8 mouse cellular contexts compared by ENCODE assay signal in genomic region chr11:120086702-120087152, GRCm38 (mm10). TPM values are rescaled to one million over a fixed set of nuclear protein-coding genes. Genes with fewer than 3 reads are reported as not detected.
DNase-seq lines count a peak whose midpoint lies in the region; ATAC-seq and TF ChIP-seq lines count a peak whose summit lies in the region.

Gene Cep131, minus strand, starts transcription at chr11:120086827.

- ATAC-seq in forebrain, embryonic 12.5 days (ENCODE audit: low FRiP score), result peak; percentile 99
- ATAC-seq in heart, postnatal 0 days (ENCODE audit: insufficient read depth, low read depth), result peak; percentile 99
- ATAC-seq in liver, embryonic 16.5 days (ENCODE audit: low read depth), result peak; percentile 99
- peak; percentile 99 for ATAC-seq in neural tube, embryonic 13.5 days (ENCODE audit: low read depth)

- peak; percentile 97 for DNase-seq in c-Kit-positive CD71-positive TER-119-positive erythroid progenitor cells, embryonic 14.5 days (ENCODE audit: low spot score)
- DNase-seq in heart, postnatal 0 days (ENCODE audit: low spot score), result peak; percentile 97
- peak; percentile 99 for DNase-seq in kidney, postnatal 4 days

- peak within 1 kb of the TSS; percentile 94 for H3K4me2 ChIP-seq in forebrain, embryonic 12.5 days
- H3K4me2 ChIP-seq in heart, postnatal 0 days (ENCODE audit: low read depth, low read length), result peak within 1 kb of the TSS; percentile 95
- peak within 1 kb of the TSS; percentile 97 for H3K4me2 ChIP-seq in liver, embryonic 16.5 days (ENCODE audit: low read depth, low read length)
- H3K4me2 ChIP-seq in neural tube, embryonic 13.5 days, result peak within 1 kb of the TSS; percentile 97

- no peak for TF ChIP-seq POLR2A in testis, adult 2 months (IDR thresholded peaks at IDR 0.05; ENCODE audit: control insufficient read depth, low read depth, low read length)

- under 1% methylated on average over 42 of the region's 42 CpGs for WGBS in forebrain, embryonic 12.5 days
- under 1% methylated on average over 36 of the region's 42 CpGs for WGBS in heart, postnatal 0 days
- under 1% methylated on average over 34 of the region's 42 CpGs for WGBS in liver, embryonic 16.5 days (ENCODE audit: insufficient replicate concordance)
- WGBS in neural tube, embryonic 13.5 days, result under 1% methylated on average over 42 of the region's 42 CpGs

- no peaks in the 10 kb centered on the region for H3K27me3 ChIP-seq in E14TG2a.4 (ENCODE audit: insufficient read depth, low read length)
- no peaks in the 10 kb centered on the region for H3K27me3 ChIP-seq in forebrain, embryonic 12.5 days
- H3K27me3 ChIP-seq in heart, postnatal 0 days (ENCODE audit: control insufficient read depth, insufficient read depth, low read length), result no peaks in the 10 kb centered on the region
- H3K27me3 ChIP-seq in liver, embryonic 16.5 days (ENCODE audit: control insufficient read depth, insufficient read depth, low read depth, low read length), result no peaks in the 10 kb centered on the region
- no peaks in the 10 kb centered on the region for H3K27me3 ChIP-seq in neural tube, embryonic 13.5 days
- no peaks in the 10 kb centered on the region for H3K27me3 ChIP-seq in testis, adult 2 months (ENCODE audit: control insufficient read depth, insufficient read depth, low read length)

- H3K4me3 ChIP-seq in E14TG2a.4 (replicated peaks; ENCODE audit: low read length), result peak within 1 kb of the TSS; percentile 93
- peak within 1 kb of the TSS; percentile 98 for H3K4me3 ChIP-seq in forebrain, embryonic 12.5 days (replicated peaks)
- H3K4me3 ChIP-seq in heart, postnatal 0 days (ENCODE audit: low read depth, low read length), result peak within 1 kb of the TSS; percentile 84
- H3K4me3 ChIP-seq in liver, embryonic 16.5 days (ENCODE audit: low read depth, low read length), result peak within 1 kb of the TSS; percentile 87
- H3K4me3 ChIP-seq in neural tube, embryonic 13.5 days, result peak within 1 kb of the TSS; percentile 92
- peak within 1 kb of the TSS; percentile 85 for H3K4me3 ChIP-seq in testis, adult 2 months (ENCODE audit: control insufficient read depth, low read depth, low read length)

- TF ChIP-seq EP300 in heart, postnatal 0 days (IDR thresholded peaks at IDR 0.05; ENCODE audit: low read depth), result no peak

- no peak for TF ChIP-seq CTCF in E14TG2a.4 (conservative IDR thresholded peaks at IDR 0.05; ENCODE audit: low read length)
- no peak for TF ChIP-seq CTCF in heart, postnatal 0 days (IDR thresholded peaks at IDR 0.05; ENCODE audit: low read depth)
- TF ChIP-seq CTCF in testis, adult 2 months (IDR thresholded peaks at IDR 0.05; ENCODE audit: control insufficient read depth, insufficient read depth, insufficient replicate concordance, low read depth, low read length), result no peak

- no peaks in the 10 kb centered on the region for H3K9me3 ChIP-seq in E14TG2a.4 (ENCODE audit: low read length)
- H3K9me3 ChIP-seq in forebrain, embryonic 12.5 days, result no peaks in the 10 kb centered on the region
- no peaks in the 10 kb centered on the region for H3K9me3 ChIP-seq in heart, postnatal 0 days (replicated peaks; ENCODE audit: control insufficient read depth, low read length)
- H3K9me3 ChIP-seq in liver, embryonic 16.5 days (replicated peaks; ENCODE audit: control insufficient read depth, low read length), result no peaks in the 10 kb centered on the region
- no peaks in the 10 kb centered on the region for H3K9me3 ChIP-seq in neural tube, embryonic 13.5 days

- peaks cover 36% of the 10 kb centered on the region for H3K36me3 ChIP-seq in E14TG2a.4 (ENCODE audit: insufficient read depth, low read length)
- H3K36me3 ChIP-seq in forebrain, embryonic 12.5 days (replicated peaks), result peaks cover 39% of the 10 kb centered on the region
- H3K36me3 ChIP-seq in heart, postnatal 0 days (replicated peaks; ENCODE audit: control insufficient read depth, insufficient read depth, low read length), result peaks cover 15% of the 10 kb centered on the region
- H3K36me3 ChIP-seq in liver, embryonic 16.5 days (ENCODE audit: control insufficient read depth, insufficient read depth), result no peaks in the 10 kb centered on the region; the same call in 1 of the 2 replicates
- H3K36me3 ChIP-seq in neural tube, embryonic 13.5 days, result peaks cover 38% of the 10 kb centered on the region
- H3K36me3 ChIP-seq in testis, adult 2 months (ENCODE audit: control insufficient read depth, insufficient read depth, low read length), result no peaks in the 10 kb centered on the region; the same call in 1 of the 2 replicates

- H3K27ac ChIP-seq in forebrain, embryonic 12.5 days, result peak within 1 kb of the TSS; percentile 89
- peak within 1 kb of the TSS; percentile 43; the same call in 1 of the 2 replicates for H3K27ac ChIP-seq in heart, postnatal 0 days (ENCODE audit: low read depth)
- H3K27ac ChIP-seq in liver, embryonic 16.5 days (ENCODE audit: low read length), result peak within 1 kb of the TSS; percentile 62; the same call in 1 of the 2 replicates
- peak within 1 kb of the TSS; percentile 91 for H3K27ac ChIP-seq in neural tube, embryonic 13.5 days (replicated peaks)
- H3K27ac ChIP-seq in testis, adult 2 months (ENCODE audit: control insufficient read depth, insufficient read depth, low read depth, low read length), result peak within 1 kb of the TSS; percentile 39

- H3K9ac ChIP-seq in forebrain, embryonic 12.5 days, result peak within 1 kb of the TSS; percentile 94
- peak within 1 kb of the TSS; percentile 87 for H3K9ac ChIP-seq in heart, postnatal 0 days (replicated peaks; ENCODE audit: low read depth, low read length)
- H3K9ac ChIP-seq in liver, embryonic 16.5 days (ENCODE audit: low read depth, low read length), result peak within 1 kb of the TSS; percentile 91
- H3K9ac ChIP-seq in neural tube, embryonic 13.5 days, result peak within 1 kb of the TSS; percentile 98

- peaks cover 71% of the 10 kb centered on the region for H3K4me1 ChIP-seq in E14TG2a.4 (replicated peaks; ENCODE audit: low read depth, low read length)
- peaks cover 19% of the 10 kb centered on the region for H3K4me1 ChIP-seq in forebrain, embryonic 12.5 days
- no peaks in the 10 kb centered on the region for H3K4me1 ChIP-seq in heart, postnatal 0 days (ENCODE audit: control insufficient read depth, insufficient read depth)
- H3K4me1 ChIP-seq in liver, embryonic 16.5 days (ENCODE audit: control insufficient read depth, low read depth, low read length), result peaks cover 12% of the 10 kb centered on the region
- peaks cover 20% of the 10 kb centered on the region for H3K4me1 ChIP-seq in neural tube, embryonic 13.5 days (replicated peaks)
- peaks cover 5% of the 10 kb centered on the region for H3K4me1 ChIP-seq in testis, adult 2 months (ENCODE audit: control insufficient read depth, insufficient read depth, low read length)

RNA-seq across cellular contexts. Expression of gene Cep131, which starts in this region (rescaled TPM):
- 48.2 and 51.0 TPM in 2 replicates for polyA plus RNA-seq in forebrain, embryonic 12.5 days (2016; fragmentation: Nextera tagmentation; extraction: Ambion mirVana)
- 3.8 and 8.5 TPM in 2 replicates for total RNA-seq in heart, postnatal 0 days (2014; rRNA removed; ENCODE audit: low replicate concordance)
- polyA plus RNA-seq in heart, postnatal 0 days (2015; fragmentation: Nextera tagmentation; extraction: Ambion mirVana), result 6.8 and 8.2 TPM in 2 replicates
- polyA plus RNA-seq in liver, embryonic 16.5 days (2015; fragmentation: Nextera tagmentation; extraction: Ambion mirVana), result 3.3 and 3.4 TPM in 2 replicates
- polyA plus RNA-seq in neural tube, embryonic 13.5 days (2015; fragmentation: Nextera tagmentation; extraction: Ambion mirVana), result 26.1 and 31.3 TPM in 2 replicates
- 41.3 and 44.7 TPM in 2 replicates for polyA plus RNA-seq in testis, adult 2 months (2012; rRNA removed)

Comparison
In these comparisons a context has a peak if more than half of its experiments do, and no peak if none do; other contexts are left out.
1. Peak in every context shown above with its lines: DNase-seq, ATAC-seq, H3K4me3 ChIP-seq and H3K27ac ChIP-seq.
2. H3K27ac ChIP-seq: peak in every context shown above with its lines; median percentile 91 in neural tube, embryonic 13.5 days; 89 in forebrain, embryonic 12.5 days; 62 in liver, embryonic 16.5 days; 43 in heart, postnatal 0 days; 39 in testis, adult 2 months.